Mouse (Mus musculus) retina, embryonic 14.5 days (tissue): Measurements from ENCODE around the gene Tbx15.

ENCODE experiments used
- DNase-seq: peaks from one replicate; pipeline ENCODE4 v3.0.0-alpha.2; 2015; ENCODE audit warnings: low spot score

Tbx15 gene

GRCm38 (mm10) chr3:99248831-99249550 is 8.8 kb downstream of the Tbx15 start:
- peak; percentile 16 for DNase-seq

- DNase-seq = peak; percentile 5
Measured at GRCm38 (mm10) chr3:99249551-99249870, 9.3 kb downstream of the Tbx15 start.

GRCm38 (mm10) chr3:99249906-99250305 is 9.7 kb downstream of the Tbx15 start:
- peak; percentile 59 for DNase-seq

- DNase-seq = peak; percentile 7
Measured at GRCm38 (mm10) chr3:99251271-99252165, 11.3 kb downstream of the Tbx15 start.

- DNase-seq = peak; percentile 12
Measured at GRCm38 (mm10) chr3:99252461-99253091, 12.4 kb downstream of the Tbx15 start.

- DNase-seq = peak; percentile 47
Measured at GRCm38 (mm10) chr3:99253092-99253488, 12.9 kb downstream of the Tbx15 start.

GRCm38 (mm10) chr3:99253497-99254451 is 13.6 kb downstream of the Tbx15 start:
- DNase-seq = peak; percentile 61

GRCm38 (mm10) chr3:99254559-99255151 is 14.5 kb downstream of the Tbx15 start:
- peak; percentile 45 for DNase-seq

- peak; percentile 42 for DNase-seq
Measured at GRCm38 (mm10) chr3:99255411-99256365, 15.5 kb downstream of the Tbx15 start.

GRCm38 (mm10) chr3:99256366-99256750 is 16.2 kb downstream of the Tbx15 start:
- no peak for DNase-seq

- DNase-seq = peak; percentile 55
Measured at GRCm38 (mm10) chr3:99256766-99257165, 16.6 kb downstream of the Tbx15 start.

- DNase-seq = no peak
Measured at GRCm38 (mm10) chr3:99257586-99258577, 17.7 kb downstream of the Tbx15 start.

GRCm38 (mm10) chr3:99259741-99260270 is 19.6 kb downstream of the Tbx15 start:
- peak; percentile 35 for DNase-seq

- no peak for DNase-seq
Measured at GRCm38 (mm10) chr3:99260395-99260794, 20.2 kb downstream of the Tbx15 start.

GRCm38 (mm10) chr3:99261371-99261791 is 21.2 kb downstream of the Tbx15 start:
- no peak for DNase-seq

GRCm38 (mm10) chr3:99261986-99262385 is 21.8 kb downstream of the Tbx15 start:
- DNase-seq = peak; percentile 38

- DNase-seq = no peak
Measured at GRCm38 (mm10) chr3:99263471-99263903, 23.3 kb downstream of the Tbx15 start.

- DNase-seq = no peak
Measured at GRCm38 (mm10) chr3:99264695-99265094, 24.5 kb downstream of the Tbx15 start.
